Mouse (Mus musculus): Measurements from ENCODE around the gene Kif3a.

- TF ChIP-seq MAFK (IDR thresholded peaks at IDR 0.05; ENCODE audit: insufficient read depth, low read depth, low read length) = no peak
- TF ChIP-seq CHD2 (IDR thresholded peaks at IDR 0.05; ENCODE audit: low read depth, low read length) = no peak
- TF ChIP-seq ZC3H11A (IDR thresholded peaks at IDR 0.05; ENCODE audit: borderline replicate concordance, low read depth, low read length) = no peak
- TF ChIP-seq ZNF384 (IDR thresholded peaks at IDR 0.05; ENCODE audit: low read depth, low read length) = no peak
These were observed 37.8 kb downstream of the Kif3a start for GRCm38 (mm10) chr11:53604983-53605382.
